Mouse (Mus musculus) adrenal gland, postnatal 36 days (tissue): ENCODE data around the gene Hist1h2bb. TPM values are rescaled to one million over a fixed set of nuclear protein-coding genes. Genes with fewer than 3 reads are reported as not detected.
A peak's percentile ranks its signal among the peaks of the same experiment; 100 is the strongest.

Experiments
- DNase-seq, 2 experiments: peaks; one replicate each; pipeline ENCODE4 v3.0.0; 2021; ENCODE audit warnings: mixed read lengths in 1 of 2
- total RNA-seq, 2 experiments: library from RNA; stranded (reverse); gene quantifications; 2 replicates each; pipeline ENCODE4 v1.2.3; 2021

Hist1h2bb gene
- total RNA-seq, 2 experiments from 2014 or later = 34.0 to 41.3 TPM

- DNase-seq = no peak
Measured at GRCm38 (mm10) chr13:23749563-23750121, 3.1 kb downstream of the Hist1h2bb start.

- peak in 1 of 2 experiments; percentile 39 for DNase-seq
Measured at GRCm38 (mm10) chr13:23750839-23751477, 4.4 kb downstream of the Hist1h2bb start, which contains the start of gene Hist1h2ab. Gene Hist1h2ab, plus strand, starts transcription at chr13:23751126.

DNA sequence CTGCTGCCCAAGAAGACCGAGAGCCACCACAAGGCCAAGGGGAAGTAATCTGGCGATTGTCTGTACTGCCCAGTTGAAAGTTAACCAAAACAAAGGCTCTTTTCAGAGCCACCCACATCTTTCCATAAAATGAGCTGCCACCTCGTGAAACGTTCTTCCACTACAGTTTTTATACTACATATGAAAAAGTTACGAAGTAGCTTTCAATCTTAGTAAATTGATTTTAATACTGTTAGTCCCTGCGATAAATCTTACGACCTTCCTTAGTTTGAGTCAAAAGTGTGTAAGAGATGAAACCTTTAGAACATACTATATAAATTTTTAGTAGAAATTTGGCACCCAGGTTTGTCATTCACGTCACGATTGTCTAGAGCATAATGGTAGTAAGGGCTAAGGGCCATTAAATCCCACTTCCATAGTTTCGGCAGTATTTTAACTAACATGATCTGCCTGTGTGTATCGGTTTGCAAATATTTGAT, 5.0 kb downstream of the Hist1h2bb start:
- DNase-seq = no peak

DNA sequence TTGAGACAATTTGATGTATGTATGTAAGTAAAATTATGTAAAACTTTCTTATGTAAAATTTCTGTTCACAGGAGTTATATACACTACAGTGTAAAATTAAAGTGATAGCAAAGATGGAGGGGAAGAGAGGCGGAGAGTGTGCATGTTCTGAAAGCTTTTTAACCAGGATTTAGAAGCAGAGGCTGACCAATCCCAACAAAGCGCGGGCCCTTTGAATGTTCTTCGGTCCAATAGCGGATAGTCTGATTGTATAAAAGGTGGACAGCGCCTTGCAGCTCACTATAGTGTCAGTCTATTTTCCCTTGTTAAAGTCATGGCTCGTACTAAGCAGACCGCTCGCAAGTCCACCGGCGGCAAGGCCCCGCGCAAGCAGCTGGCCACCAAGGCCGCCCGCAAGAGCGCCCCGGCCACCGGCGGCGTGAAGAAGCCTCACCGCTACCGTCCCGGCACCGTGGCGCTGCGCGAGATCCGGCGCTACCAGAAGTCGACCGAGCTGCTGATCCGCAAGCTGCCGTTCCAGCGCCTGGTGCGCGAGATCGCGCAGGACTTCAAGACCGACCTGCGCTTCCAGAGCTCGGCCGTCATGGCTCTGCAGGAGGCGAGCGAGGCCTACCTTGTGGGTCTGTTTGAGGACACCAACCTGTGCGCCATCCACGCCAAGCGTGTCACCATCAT, 5.7 kb downstream of the Hist1h2bb start, which contains the start of gene Hist1h3b:
Hist1h3b (plus strand) TSS at position 201 of the 675 bp plus-strand sequence.
- DNase-seq = peak; percentile 92

- no peak for DNase-seq
Measured at GRCm38 (mm10) chr13:23752742-23753172, 6.2 kb downstream of the Hist1h2bb start.

DNA sequence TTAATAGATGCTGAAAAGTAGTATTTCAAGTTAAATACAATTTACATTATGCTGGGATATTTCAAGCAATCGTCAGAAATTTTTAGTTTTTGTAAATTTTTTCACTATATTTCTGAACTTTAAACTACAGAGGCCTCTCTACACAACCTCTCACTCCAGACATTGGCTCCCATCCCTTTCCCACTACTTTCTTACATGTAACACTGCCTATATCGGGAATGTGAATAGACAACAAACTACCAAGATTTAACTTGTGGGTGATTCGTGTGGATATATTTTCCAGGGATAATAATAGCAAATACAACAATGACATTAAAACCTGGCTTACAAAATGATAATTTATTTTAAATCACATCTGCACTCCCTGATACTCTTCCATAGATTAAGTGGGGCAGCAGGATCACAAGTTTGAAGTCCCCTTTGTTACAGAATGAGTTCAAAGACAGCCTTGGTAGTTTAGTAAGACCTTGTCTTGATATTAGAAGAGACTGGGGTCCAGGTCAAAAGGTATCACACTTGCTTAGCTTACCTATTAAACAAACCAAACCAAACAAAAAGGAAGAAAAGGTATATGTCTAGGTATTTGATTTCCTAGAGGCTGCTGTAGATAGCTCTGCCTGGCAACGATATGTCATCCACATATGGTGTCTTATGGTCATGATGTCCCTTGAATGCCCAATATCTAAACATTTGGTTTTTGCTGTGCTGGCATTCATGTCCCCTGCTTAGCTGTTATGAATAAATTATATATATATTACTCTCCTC, 7.0 kb downstream of the Hist1h2bb start:
- DNase-seq = no peak

- DNase-seq = no peak
Measured at GRCm38 (mm10) chr13:23755000-23755399, 8.5 kb downstream of the Hist1h2bb start.

GRCm38 (mm10) chr13:23756790-23757189, 10.3 kb downstream of the Hist1h2bb start, which contains the start of gene Hist1h4b:
Gene Hist1h4b, plus strand, starts transcription at chr13:23757013.
- peak; percentile 87 to 90 for DNase-seq

- DNase-seq = no peak
Measured at GRCm38 (mm10) chr13:23757211-23757773, 10.8 kb downstream of the Hist1h2bb start.

GRCm38 (mm10) chr13:23757921-23758320, 11.4 kb downstream of the Hist1h2bb start:
- DNase-seq = no peak

- DNase-seq = no peak
Measured at GRCm38 (mm10) chr13:23759251-23759771, 12.8 kb downstream of the Hist1h2bb start.

- DNase-seq = no peak
Measured at GRCm38 (mm10) chr13:23759916-23760239, 13.3 kb downstream of the Hist1h2bb start.

DNA sequence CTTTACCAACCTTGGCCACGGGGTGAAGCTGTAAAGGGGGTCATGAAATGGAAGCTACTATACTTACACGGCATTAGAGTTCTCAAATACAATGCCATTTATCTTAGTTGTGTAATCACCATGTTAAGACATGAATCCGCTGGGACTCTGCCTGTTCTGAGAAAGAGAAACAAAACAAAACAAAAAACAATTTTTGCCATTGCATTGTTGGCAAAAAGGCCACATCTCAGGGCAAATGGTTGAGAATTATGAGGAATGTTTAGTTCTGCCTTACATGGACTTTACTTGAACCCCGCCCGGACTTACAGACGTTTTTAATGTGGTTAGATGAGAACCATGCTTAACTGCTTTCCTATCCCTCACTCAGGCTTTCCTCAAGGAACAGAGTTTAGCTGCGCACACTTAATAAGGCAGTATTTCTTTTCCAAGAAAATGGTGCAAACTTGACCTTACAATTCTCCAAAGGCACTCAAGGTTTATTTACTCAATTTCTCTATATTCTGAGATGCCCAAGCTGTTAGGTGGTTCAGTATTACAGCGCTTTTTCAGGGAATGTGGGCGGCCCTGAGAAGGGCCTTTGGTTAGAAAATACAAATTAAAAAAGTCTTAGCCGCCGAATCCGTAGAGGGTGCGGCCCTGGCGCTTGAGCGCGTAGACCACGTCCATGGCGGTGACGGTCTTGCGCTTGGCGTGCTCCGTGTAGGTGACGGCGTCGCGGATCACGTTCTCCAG, 13.9 kb downstream of the Hist1h2bb start:
- DNase-seq = no peak

DNA sequence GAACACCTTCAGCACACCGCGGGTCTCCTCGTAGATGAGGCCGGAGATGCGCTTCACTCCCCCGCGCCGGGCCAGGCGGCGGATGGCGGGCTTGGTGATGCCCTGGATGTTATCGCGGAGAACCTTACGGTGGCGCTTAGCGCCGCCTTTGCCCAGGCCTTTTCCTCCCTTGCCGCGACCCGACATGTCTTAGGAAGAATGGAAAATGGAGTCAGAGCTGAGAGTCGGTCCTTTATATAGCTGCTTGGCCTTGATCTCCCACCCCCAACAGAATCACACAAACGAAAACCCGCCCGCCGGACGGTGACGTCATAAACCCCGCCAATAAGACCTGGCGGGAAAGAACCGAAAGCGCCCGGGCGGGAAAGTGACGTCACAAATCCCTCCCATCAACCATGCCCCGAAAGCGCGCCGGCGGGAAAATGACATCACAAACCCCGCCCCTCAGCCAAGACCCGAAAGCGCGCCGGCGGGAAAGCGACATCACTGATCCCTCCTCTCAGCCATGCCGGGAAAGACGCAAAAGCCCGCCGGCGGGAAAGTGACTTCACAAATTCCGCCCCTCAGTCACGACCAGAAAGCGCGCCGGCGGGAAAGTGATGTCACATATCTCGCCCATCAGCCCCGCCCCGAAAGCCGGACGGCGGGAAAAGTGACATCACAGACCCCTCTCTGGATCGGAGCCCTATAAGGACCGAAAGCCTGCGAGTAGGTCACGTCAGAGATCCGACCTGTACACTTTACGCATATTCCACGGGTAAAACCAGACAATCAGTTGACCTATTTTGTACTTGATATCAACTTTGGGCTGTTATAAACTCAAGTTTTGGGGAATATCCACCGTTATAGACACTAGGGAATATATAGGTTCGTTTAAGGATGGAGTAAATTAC, 14.7 kb downstream of the Hist1h2bb start, which contains the start of gene Hist1h4a:
Hist1h4a (minus strand) TSS at position 259 of the 893 bp plus-strand sequence.
- peak; percentile 98 for DNase-seq

- DNase-seq = peak; percentile 56 to 67
Measured at GRCm38 (mm10) chr13:23761871-23762821, 15.6 kb downstream of the Hist1h2bb start, which contains the start of gene Hist1h3a. Gene Hist1h3a, minus strand, starts transcription at chr13:23762386.

GRCm38 (mm10) chr13:23763242-23763585, 16.7 kb downstream of the Hist1h2bb start:
- DNase-seq = no peak

DNA sequence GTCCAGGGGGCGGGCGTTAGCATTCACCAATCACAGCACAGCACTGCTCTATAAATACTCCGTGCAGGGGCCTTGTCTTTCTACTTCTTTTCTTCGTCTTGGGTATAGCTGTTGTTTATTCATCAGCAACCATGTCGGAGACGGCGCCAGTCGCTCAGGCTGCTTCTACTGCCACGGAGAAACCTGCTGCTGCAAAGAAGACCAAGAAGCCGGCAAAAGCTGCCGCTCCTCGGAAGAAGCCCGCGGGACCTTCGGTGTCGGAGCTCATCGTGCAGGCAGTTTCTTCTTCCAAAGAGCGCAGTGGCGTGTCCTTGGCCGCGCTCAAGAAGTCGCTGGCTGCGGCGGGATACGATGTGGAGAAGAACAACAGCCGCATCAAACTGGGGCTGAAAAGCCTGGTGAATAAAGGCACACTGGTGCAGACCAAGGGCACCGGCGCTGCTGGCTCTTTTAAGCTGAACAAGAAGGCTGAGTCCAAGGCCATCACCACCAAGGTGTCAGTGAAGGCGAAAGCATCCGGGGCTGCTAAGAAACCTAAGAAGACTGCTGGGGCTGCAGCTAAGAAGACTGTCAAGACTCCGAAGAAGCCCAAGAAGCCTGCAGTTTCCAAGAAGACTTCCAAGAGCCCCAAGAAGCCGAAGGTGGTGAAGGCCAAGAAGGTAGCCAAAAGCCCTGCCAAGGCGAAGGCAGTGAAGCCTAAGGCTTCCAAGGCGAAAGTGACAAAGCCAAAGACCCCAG, 17.2 kb downstream of the Hist1h2bb start, which contains the start of gene Hist1h1a:
Hist1h1a (plus strand) TSS at position 81 of the 738 bp plus-strand sequence.
- peak; percentile 83 to 90 for DNase-seq
